Mouse (Mus musculus): ENCODE results near the gene Scamp4. TPM values are rescaled to one million over a fixed set of nuclear protein-coding genes. Genes with fewer than 3 reads are reported as not detected.
"Not testable (repeated sequence)": the region's sequence is repeated elsewhere in the genome, so short reads cannot be mapped to it uniquely, and the experiment has no call there.

The Scamp4 gene
- polyA plus RNA-seq, 1 experiment from 2014 or later, result 52.0 TPM

- peak overlapping the region; percentile 69 for H3K4me3 ChIP-seq (replicated peaks)
- no peak for DNase-seq
- peaks cover 83% of the 10 kb centered on the region for H3K4me1 ChIP-seq (replicated peaks)
- peak overlapping the region; percentile 77 for H3K9ac ChIP-seq
- H3K9me3 ChIP-seq (replicated peaks), result no peaks in the 10 kb centered on the region
- H3K27ac ChIP-seq, result peak overlapping the region; percentile 94
- 18% methylated on average over 7 of the region's 7 CpGs for WGBS (ENCODE audit: insufficient replicate concordance)
- peaks cover 28% of the 10 kb centered on the region for H3K36me3 ChIP-seq
- H3K4me2 ChIP-seq, result peak overlapping the region; percentile 92
- no peaks in the 10 kb centered on the region for H3K27me3 ChIP-seq
- peak; percentile 19 for ATAC-seq (ENCODE audit: low read depth)
These were observed 692 bp downstream of the Scamp4 start for GRCm38 (mm10) chr10:80603364-80603763.

GRCm38 (mm10) chr10:80604001-80604509 is 1.4 kb downstream of the Scamp4 start:
- 43% methylated on average over 7 of the region's 7 CpGs for WGBS (ENCODE audit: insufficient replicate concordance)
- H3K27ac ChIP-seq, result peak overlapping the region; percentile 94
- peaks cover 77% of the 10 kb centered on the region for H3K4me1 ChIP-seq (replicated peaks)
- H3K9ac ChIP-seq, result peak overlapping the region; percentile 77
- H3K4me3 ChIP-seq (replicated peaks), result peak overlapping the region; percentile 69
- ATAC-seq (ENCODE audit: low read depth), result peak; percentile 81
- H3K36me3 ChIP-seq, result peaks cover 35% of the 10 kb centered on the region
- H3K27me3 ChIP-seq, result no peaks in the 10 kb centered on the region
- H3K9me3 ChIP-seq (replicated peaks), result no peaks in the 10 kb centered on the region
- DNase-seq, result peak; percentile 81
- peak overlapping the region; percentile 92 for H3K4me2 ChIP-seq

- no peaks in the 10 kb centered on the region for H3K9me3 ChIP-seq (replicated peaks)
- peaks cover 80% of the 10 kb centered on the region for H3K4me1 ChIP-seq (replicated peaks)
- peak overlapping the region; percentile 69; the same call in 1 of the 2 replicates for H3K4me3 ChIP-seq (replicated peaks)
- H3K27me3 ChIP-seq, result no peaks in the 10 kb centered on the region
- H3K27ac ChIP-seq, result peak overlapping the region; percentile 94
- H3K4me2 ChIP-seq, result peak overlapping the region; percentile 92
- ATAC-seq (ENCODE audit: low read depth) (no peak), DNase-seq (no peak)
- 82% methylated on average over 2 of the region's 2 CpGs for WGBS (ENCODE audit: insufficient replicate concordance)
- peak overlapping the region; percentile 77 for H3K9ac ChIP-seq
- peaks cover 45% of the 10 kb centered on the region for H3K36me3 ChIP-seq
These were observed 2.3 kb downstream of the Scamp4 start for GRCm38 (mm10) chr10:80604988-80605387.

DNA sequence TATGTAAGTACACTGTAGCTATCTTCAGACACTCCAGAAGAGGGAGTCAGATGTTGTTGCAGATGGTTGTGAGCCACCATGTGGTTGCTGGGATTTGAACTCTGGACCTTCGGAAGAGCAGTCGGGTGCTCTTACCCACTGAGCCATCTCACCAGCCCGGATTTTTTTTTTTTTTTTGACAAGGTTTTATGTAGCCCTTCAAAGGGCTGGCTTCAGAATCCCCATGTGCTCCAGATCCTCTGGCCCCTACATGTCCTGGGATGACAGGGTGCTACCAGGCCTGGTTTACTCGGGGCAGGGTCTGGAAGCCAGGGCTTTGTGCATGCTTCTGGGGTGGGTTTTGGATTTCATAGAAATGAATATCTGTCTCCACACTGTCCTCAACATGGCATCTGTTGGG is 3.0 kb downstream of the Scamp4 start, which contains the start of gene Gm49322:
Gene Gm49322, plus strand, starts transcription at position 301 of the 400 bp plus-strand sequence.
- peaks cover 52% of the 10 kb centered on the region for H3K36me3 ChIP-seq
- DNase-seq; ATAC-seq (ENCODE audit: low read depth); H3K27me3 ChIP-seq; H3K9me3 ChIP-seq (replicated peaks): not testable (repeated sequence)
- H3K9ac ChIP-seq, result peak within 1 kb of the TSS; percentile 77
- peaks cover 87% of the 10 kb centered on the region for H3K4me1 ChIP-seq (replicated peaks)
- H3K4me3 ChIP-seq (replicated peaks), result 0 out of 2 replicates have a peak within 1 kb of the TSS, but pooled peaks have one; percentile 69
- 81% methylated on average over 4 of the region's 4 CpGs for WGBS (ENCODE audit: insufficient replicate concordance)
- H3K27ac ChIP-seq, result peak within 1 kb of the TSS; percentile 94
- peak within 1 kb of the TSS; percentile 92 for H3K4me2 ChIP-seq

DNA sequence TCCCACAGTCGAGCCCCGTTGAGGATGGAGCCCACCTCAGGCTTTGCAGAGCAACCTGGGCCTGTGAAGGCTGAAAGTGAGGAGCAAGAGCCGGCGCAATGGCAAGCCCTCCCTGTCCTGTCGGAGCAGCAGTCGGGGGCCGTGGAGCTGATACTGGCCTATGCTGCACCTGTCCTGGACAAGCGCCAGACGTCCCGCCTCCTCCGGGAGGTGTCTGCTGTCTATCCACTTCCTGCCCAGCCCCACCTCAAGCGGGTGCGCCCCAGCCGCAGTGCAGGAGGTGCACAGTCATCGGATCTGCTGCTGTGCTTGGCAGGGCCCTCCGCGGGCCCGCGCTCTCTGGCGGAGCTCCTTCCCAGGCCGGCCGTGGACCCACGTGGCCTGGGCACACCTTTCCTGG is 3.6 kb downstream of the Scamp4 start:
- 79% methylated on average over 23 of the region's 23 CpGs for WGBS (ENCODE audit: insufficient replicate concordance)
- H3K4me1 ChIP-seq (replicated peaks), result peaks cover 86% of the 10 kb centered on the region
- H3K36me3 ChIP-seq, result peaks cover 53% of the 10 kb centered on the region
- H3K9ac ChIP-seq, result 0 out of 2 replicates have a peak overlapping the region, but pooled peaks have one; percentile 22
- H3K27ac ChIP-seq, result peak overlapping the region; percentile 25; the same call in 1 of the 2 replicates
- H3K9me3 ChIP-seq (replicated peaks), result no peaks in the 10 kb centered on the region
- H3K4me2 ChIP-seq, result no peak overlapping the region
- no peak overlapping the region for H3K4me3 ChIP-seq (replicated peaks)
- ATAC-seq (ENCODE audit: low read depth) (no peak), DNase-seq (no peak)
- H3K27me3 ChIP-seq, result no peaks in the 10 kb centered on the region

GRCm38 (mm10) chr10:80606737-80607350 is 4.2 kb downstream of the Scamp4 start:
- whole genome bisulfite sequencing (ENCODE audit: insufficient replicate concordance), result 95% methylated on average over 34 of the region's 34 CpGs
- Histone ChIP-seq H3K9ac (0 out of 2 replicates have a peak overlapping the region, but pooled peaks have one; percentile 22), H3K4me1 (replicated peaks) (peaks cover 81% of the 10 kb centered on the region), H3K27ac (peak overlapping the region; percentile 25; the same call in 1 of the 2 replicates), H3K36me3 (peaks cover 58% of the 10 kb centered on the region), H3K4me2 (no peak overlapping the region), H3K9me3 (replicated peaks) (no peaks in the 10 kb centered on the region), H3K27me3 (no peaks in the 10 kb centered on the region), H3K4me3 (replicated peaks) (no peak overlapping the region)
- ATAC-seq (ENCODE audit: low read depth), result no peak
- no peak for DNase-seq

GRCm38 (mm10) chr10:80608435-80608834 is 5.8 kb downstream of the Scamp4 start:
- DNase-seq (no peak), ATAC-seq (ENCODE audit: low read depth) (no peak)
- 77% methylated on average over 3 of the region's 3 CpGs for WGBS (ENCODE audit: insufficient replicate concordance)
- Histone ChIP-seq H3K27ac (peak overlapping the region; percentile 36), H3K27me3 (no peaks in the 10 kb centered on the region), H3K4me3 (replicated peaks) (no peak overlapping the region), H3K4me2 (no peak overlapping the region), H3K36me3 (peaks cover 73% of the 10 kb centered on the region), H3K9me3 (replicated peaks) (no peaks in the 10 kb centered on the region), H3K4me1 (replicated peaks) (peaks cover 70% of the 10 kb centered on the region), H3K9ac (0 out of 2 replicates have a peak overlapping the region, but pooled peaks have one; percentile 5)

DNA sequence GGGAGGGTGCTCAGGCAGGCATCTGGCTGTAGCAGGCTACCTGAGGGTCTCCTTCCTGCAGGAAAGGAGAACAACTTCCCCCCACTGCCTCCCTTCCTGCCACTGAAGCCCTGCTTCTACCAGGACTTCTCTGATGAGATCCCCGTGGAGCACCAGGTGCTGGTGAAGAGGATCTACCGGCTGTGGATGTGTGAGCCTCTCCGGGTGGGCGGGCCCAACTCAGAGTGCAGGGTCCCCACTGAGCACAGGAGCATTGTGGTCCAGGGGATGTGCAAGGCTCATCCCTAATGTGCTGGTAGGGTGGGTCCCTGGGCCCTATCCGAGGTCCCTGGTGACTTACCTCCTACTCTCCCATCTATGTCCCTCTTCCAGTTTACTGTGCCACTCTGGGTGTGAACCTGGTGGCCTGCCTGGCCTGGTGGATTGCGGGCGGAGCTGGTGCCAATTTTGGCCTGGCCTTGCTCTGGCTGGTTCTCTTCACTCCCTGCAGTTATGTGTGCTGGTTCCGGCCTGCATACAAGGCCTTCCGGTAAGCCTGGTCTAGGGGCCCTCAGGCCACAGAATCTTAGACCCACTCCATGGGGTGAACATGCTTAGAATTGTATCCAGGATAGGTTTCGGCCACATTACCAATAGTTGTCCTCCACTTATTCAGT is 6.7 kb downstream of the Scamp4 start:
- ATAC-seq (ENCODE audit: low read depth), result no peak
- H3K27ac ChIP-seq, result no peak overlapping the region; the same call in 1 of the 2 replicates

GRCm38 (mm10) chr10:80610116-80610785 is 7.6 kb downstream of the Scamp4 start:
- Histone ChIP-seq H3K27me3 (no peaks in the 10 kb centered on the region), H3K36me3 (peaks cover 88% of the 10 kb centered on the region), H3K9ac (0 out of 2 replicates have a peak overlapping the region, but pooled peaks have one; percentile 28), H3K4me3 (replicated peaks) (no peak overlapping the region), H3K4me1 (replicated peaks) (peaks cover 52% of the 10 kb centered on the region), H3K27ac (peak overlapping the region; percentile 63), H3K9me3 (replicated peaks) (no peaks in the 10 kb centered on the region), H3K4me2 (no peak overlapping the region)
- no peak for ATAC-seq (ENCODE audit: low read depth)
- no peak for DNase-seq
- WGBS (ENCODE audit: insufficient replicate concordance), result 79% methylated on average over 9 of the region's 9 CpGs

More for the DNA sequence above, 6.7 kb downstream of the Scamp4 start:
- H3K36me3 ChIP-seq, result peaks cover 81% of the 10 kb centered on the region
- DNase-seq, result no peak
- H3K4me1 ChIP-seq (replicated peaks), result peaks cover 60% of the 10 kb centered on the region
- H3K4me3 ChIP-seq (replicated peaks), result no peak overlapping the region
- no peak overlapping the region for H3K4me2 ChIP-seq
- no peaks in the 10 kb centered on the region for H3K27me3 ChIP-seq
- H3K9me3 ChIP-seq (replicated peaks), result no peaks in the 10 kb centered on the region
- H3K9ac ChIP-seq, result no peak overlapping the region
- WGBS (ENCODE audit: insufficient replicate concordance), result 85% methylated on average over 10 of the region's 10 CpGs

- Histone ChIP-seq H3K9me3 (replicated peaks) (no peaks in the 10 kb centered on the region), H3K4me2 (no peak overlapping the region), H3K27ac (peak overlapping the region; percentile 63), H3K4me3 (replicated peaks) (no peak overlapping the region), H3K36me3 (peaks cover 92% of the 10 kb centered on the region), H3K9ac (0 out of 2 replicates have a peak overlapping the region, but pooled peaks have one; percentile 28), H3K27me3 (no peaks in the 10 kb centered on the region), H3K4me1 (replicated peaks) (peaks cover 50% of the 10 kb centered on the region)
- DNase-seq (no peak), ATAC-seq (ENCODE audit: low read depth) (no peak)
- 45% methylated on average over 4 of the region's 4 CpGs for WGBS (ENCODE audit: insufficient replicate concordance)
These were observed 8.4 kb downstream of the Scamp4 start for GRCm38 (mm10) chr10:80611024-80611423.

DNA sequence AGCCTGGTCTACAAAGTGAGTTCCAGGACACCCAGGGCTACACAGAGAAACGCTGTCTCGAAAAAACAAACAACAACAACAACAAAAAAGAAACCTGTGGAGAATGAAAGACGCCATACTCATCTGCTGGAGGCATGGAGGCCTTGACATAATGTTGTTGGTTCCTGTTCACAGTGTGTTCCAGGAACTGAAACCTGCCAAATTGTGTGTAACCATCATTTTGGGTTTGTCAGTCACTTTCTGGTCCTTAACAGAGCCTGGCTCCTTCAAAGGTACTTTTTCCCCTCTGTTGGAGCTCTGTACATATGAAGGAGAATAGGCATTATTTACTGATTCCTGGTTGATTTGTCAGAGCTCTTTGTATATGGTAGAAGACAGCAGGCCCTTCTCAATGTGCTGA is 9.2 kb downstream of the Scamp4 start:
- Histone ChIP-seq H3K4me3 (replicated peaks) (no peak overlapping the region), H3K9me3 (replicated peaks) (no peaks in the 10 kb centered on the region), H3K36me3 (peaks cover 86% of the 10 kb centered on the region), H3K27me3 (no peaks in the 10 kb centered on the region), H3K27ac (no peak overlapping the region), H3K4me2 (no peak overlapping the region), H3K9ac (no peak overlapping the region), H3K4me1 (replicated peaks) (peaks cover 41% of the 10 kb centered on the region)
- DNase-seq, result no peak
- 85% methylated on average over 3 of the region's 3 CpGs for WGBS (ENCODE audit: insufficient replicate concordance)
- no peak for ATAC-seq (ENCODE audit: low read depth)
